Mouse (Mus musculus): ENCODE measurements at regions not wholly inside any gene's neighbourhood (a gene's known extent, or its start where the extent isn't known, plus 50 kb on each side); places are given as distances from the start of the nearest gene placed in this dataset.

DNA sequence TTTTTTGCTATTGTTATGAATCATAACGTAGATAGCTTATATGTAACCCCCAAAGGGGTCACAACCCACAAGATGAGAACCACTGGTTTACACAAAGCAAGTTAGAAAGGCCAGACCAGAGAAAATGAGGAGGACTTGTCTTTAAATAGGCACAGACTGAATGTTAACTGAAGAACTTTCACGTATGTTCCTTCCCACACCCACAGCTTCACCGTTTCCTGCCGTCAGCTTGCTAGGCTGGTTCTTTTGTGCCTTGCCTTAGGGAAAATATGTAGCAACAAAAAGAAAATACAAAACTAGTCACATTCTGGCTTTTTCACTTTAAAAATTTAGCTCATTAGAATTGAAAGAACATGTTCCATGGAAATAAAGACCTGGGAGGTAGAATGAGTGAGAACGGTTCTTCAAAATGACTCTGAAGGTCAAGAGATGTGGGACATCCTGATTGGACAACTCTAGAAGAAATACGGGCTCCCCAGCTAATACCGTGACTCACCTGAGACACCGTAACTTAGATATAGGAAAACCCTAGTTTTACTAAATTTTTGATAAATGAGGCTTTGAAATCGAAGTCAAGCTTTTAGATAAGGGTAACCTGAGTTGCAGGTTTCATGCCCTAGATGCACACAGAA is 57.2 kb upstream of the Gm47985 start:
- no peak for TF ChIP-seq CTCF (IDR thresholded peaks at IDR 0.05; ENCODE audit: borderline replicate concordance, extremely low read depth, insufficient read depth, insufficient read length)
- no peak for TF ChIP-seq POLR2A (IDR thresholded peaks at IDR 0.05; ENCODE audit: borderline replicate concordance, extremely low read depth, insufficient read depth, insufficient read length, poor library complexity, severe bottlenecking)
- no peak for DNase-seq (ENCODE audit: low read depth)

DNA sequence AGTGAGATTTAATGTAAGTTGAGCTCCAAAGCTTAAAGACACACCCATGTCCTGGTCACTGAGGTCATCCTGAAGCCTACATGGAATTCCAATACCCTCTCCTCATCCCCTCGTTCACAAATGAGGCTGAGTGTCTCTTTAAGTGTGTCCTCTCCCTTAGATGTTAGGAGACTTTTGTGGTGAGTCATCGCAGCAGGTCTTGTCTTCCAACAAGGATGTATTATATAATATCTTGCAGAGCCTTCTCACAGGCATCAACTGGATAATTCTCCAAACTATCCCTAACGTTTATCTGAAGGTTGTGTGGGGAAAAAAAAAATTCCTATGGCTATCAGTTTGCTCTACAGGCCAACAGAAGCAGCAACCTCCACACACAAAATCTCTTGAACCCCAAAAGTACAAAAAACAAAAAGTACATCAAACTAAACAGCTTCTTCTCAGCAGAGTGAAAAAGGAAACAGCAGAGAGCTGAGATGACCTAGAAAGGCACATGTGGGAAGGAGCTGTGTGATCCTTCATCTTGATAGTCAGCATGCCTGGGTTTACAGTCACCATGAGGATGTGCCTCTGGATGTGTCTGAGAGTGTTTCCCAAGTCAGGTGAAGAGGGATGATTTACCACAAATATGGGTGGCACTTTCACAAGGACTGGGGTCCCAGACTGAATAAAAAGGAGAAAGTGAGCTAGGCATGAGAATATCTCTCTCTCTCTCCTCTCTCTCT is 56.4 kb upstream of the Gm47985 start:
- DNase-seq (ENCODE audit: low read depth) = no peak
- TF ChIP-seq CTCF (IDR thresholded peaks at IDR 0.05; ENCODE audit: borderline replicate concordance, extremely low read depth, insufficient read depth, insufficient read length) (no peak), POLR2A (IDR thresholded peaks at IDR 0.05; ENCODE audit: borderline replicate concordance, extremely low read depth, insufficient read depth, insufficient read length, poor library complexity, severe bottlenecking) (no peak)

DNA sequence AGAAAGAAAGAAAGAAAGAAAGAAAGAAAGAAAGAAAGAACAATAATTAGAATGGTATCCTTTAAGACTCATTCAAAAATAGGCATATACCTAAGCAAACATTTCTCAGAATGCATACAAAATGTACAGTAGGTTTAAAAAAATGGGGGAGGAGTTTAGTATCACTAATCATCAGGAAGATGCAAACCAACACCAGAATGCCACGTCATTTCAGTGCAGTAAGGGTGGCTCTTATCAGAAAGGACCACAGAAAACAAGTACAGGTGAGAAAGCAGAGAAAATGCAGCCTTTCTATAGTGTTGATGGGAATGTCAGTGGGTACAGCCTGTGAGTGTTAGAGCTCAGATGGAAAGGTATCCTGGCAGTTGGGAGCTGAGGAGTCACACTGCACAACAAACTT is 55.6 kb upstream of the Gm47985 start:
- no peak for TF ChIP-seq POLR2A (IDR thresholded peaks at IDR 0.05; ENCODE audit: borderline replicate concordance, extremely low read depth, insufficient read depth, insufficient read length, poor library complexity, severe bottlenecking)
- no peak for TF ChIP-seq CTCF (IDR thresholded peaks at IDR 0.05; ENCODE audit: borderline replicate concordance, extremely low read depth, insufficient read depth, insufficient read length)
- DNase-seq (ENCODE audit: low read depth) = no peak

DNA sequence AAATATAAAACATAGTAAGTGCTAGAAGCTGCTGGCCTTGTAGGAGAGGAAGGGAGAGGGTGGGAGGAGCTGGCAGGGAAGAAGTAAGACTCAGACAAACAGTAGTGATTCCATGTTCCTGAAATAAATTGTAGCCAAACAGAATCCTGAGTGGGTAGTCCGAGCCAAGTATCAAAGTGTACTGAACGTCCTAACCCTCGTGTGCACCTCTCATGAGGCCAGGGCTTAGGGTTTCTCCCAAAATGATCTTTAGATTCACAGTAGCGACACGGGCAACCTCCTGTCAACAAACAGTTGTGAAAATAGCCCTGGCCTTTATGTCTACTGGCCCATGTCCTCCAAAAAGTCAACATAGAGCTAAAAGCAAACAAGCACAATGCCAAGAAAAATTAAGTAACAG is 54.3 kb upstream of the Gm47985 start:
- TF ChIP-seq POLR2A (IDR thresholded peaks at IDR 0.05; ENCODE audit: borderline replicate concordance, extremely low read depth, insufficient read depth, insufficient read length, poor library complexity, severe bottlenecking) (no peak), CTCF (IDR thresholded peaks at IDR 0.05; ENCODE audit: borderline replicate concordance, extremely low read depth, insufficient read depth, insufficient read length) (no peak)
- no peak for DNase-seq (ENCODE audit: low read depth)

DNA sequence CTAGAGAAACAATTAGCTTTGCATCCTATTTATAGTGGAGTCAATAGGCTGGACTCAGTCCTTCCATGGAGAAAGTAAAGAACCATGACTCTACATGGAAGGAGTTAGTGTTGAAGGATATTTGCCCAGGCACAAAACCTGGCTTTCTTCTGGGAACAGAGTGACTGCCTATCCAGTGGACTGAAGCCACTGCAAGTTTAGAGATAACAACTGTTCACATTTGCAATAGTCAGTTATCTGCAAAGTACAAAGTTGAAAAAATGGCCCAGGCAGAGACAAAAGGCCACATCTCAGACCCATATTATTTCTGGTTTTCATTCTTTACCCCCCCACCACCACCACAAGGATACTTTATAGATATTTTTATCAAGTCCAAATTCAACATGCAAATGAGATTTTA is 53.4 kb upstream of the Gm47985 start:
- DNase-seq (ENCODE audit: low read depth) = no peak
- no peak for TF ChIP-seq POLR2A (IDR thresholded peaks at IDR 0.05; ENCODE audit: borderline replicate concordance, extremely low read depth, insufficient read depth, insufficient read length, poor library complexity, severe bottlenecking)
- TF ChIP-seq CTCF (IDR thresholded peaks at IDR 0.05; ENCODE audit: borderline replicate concordance, extremely low read depth, insufficient read depth, insufficient read length) = no peak

DNA sequence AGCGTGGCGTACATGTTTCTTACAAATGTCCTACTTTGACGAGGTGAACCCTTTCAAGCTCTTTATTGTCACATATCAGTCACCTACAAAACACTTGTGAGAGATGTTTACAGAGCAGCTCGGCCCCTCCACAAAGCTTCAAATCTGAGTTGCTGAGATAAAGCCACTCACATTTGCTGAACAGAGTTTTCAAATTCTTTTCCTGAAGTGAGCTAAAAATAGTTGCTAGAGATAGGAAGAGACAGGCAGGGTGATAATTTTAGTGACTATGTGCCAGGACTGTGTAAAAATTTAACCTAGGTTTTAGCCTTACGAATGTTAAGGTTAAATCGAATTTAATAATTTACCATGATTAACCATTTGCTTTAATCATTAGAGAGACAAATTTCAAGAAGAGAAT is 52.3 kb upstream of the Gm47985 start:
- no peak for DNase-seq (ENCODE audit: low read depth)
- TF ChIP-seq CTCF (IDR thresholded peaks at IDR 0.05; ENCODE audit: borderline replicate concordance, extremely low read depth, insufficient read depth, insufficient read length) (no peak), POLR2A (IDR thresholded peaks at IDR 0.05; ENCODE audit: borderline replicate concordance, extremely low read depth, insufficient read depth, insufficient read length, poor library complexity, severe bottlenecking) (no peak)

DNA sequence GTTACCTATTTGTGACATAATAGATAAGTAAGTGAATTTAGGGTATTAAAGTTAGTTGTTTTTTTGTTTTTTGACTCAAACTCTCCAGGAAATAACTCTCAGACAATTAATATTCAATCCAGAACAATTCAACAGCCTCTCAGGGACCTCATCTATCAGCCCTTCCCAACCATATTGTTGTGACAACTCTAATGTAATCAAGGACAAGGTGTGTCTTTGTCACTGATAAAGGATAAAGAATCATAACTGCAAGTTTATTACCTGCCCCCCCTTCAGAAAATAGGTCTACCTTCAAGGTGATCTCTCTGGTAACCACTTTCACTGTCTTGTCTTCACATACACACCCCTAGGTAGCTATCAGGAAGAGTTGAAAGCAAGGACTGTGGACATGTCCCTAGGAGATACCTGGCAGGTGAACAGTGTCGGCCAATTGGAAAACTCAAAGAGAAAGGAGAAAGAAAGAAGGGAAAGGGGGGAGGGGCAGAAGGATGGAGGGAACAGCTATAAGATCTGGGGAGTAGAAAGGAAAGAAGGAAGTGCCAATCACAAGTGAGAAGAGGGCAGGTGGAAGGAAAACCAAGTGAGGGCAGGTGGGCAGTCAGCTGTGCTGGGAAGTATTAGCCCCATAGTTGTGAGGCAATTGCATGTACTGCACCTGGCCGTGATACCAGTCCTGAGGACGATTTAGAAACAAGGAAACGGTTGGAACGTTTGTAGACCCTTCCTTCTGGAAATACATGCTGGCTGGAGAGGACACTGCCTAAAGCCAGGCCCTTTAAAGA is 51.3 kb upstream of the Gm47985 start:
- TF ChIP-seq POLR2A (IDR thresholded peaks at IDR 0.05; ENCODE audit: borderline replicate concordance, extremely low read depth, insufficient read depth, insufficient read length, poor library complexity, severe bottlenecking) (no peak), CTCF (IDR thresholded peaks at IDR 0.05; ENCODE audit: borderline replicate concordance, extremely low read depth, insufficient read depth, insufficient read length) (no peak)
- no peak for DNase-seq (ENCODE audit: low read depth)

DNA sequence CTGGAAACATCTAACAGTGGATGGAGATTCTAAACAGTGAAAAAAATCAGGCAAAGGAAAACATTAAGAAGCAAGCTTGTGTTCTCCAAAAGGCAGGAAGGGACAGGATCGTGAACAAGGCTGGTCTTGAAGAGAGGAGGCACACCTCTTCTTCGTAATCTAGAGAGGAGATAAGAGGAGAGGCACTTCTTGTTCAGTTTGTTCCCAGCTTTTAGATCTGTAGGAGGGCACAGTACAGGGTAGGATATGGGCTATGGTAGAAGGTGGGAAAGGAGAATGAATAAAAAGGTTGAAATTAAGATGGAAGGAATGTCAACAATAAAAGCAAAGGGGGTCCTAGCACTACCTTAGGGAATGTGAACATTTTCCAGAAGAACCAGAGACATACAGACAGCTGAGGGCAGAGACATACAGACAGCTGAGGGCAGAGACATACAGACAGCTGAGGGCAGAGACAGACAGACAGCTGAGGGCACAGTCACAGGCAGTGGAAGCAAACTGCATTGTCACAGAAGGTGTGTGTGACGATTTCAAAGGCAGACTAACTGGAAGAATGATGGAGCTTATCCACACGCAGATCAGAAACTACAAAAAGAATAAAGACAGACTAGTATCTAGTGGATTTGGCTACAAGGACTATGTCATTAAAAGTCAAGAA is 50.6 kb upstream of the Gm47985 start:
- TF ChIP-seq CTCF (IDR thresholded peaks at IDR 0.05; ENCODE audit: borderline replicate concordance, extremely low read depth, insufficient read depth, insufficient read length) = no peak
- no peak for TF ChIP-seq POLR2A (IDR thresholded peaks at IDR 0.05; ENCODE audit: borderline replicate concordance, extremely low read depth, insufficient read depth, insufficient read length, poor library complexity, severe bottlenecking)
- no peak for DNase-seq (ENCODE audit: low read depth)
